Mouse (Mus musculus) ES-Bruce4 (cell line): Measurements from ENCODE around the gene Lce1d.

Source experiments
- CTCF ChIP-seq: IDR thresholded peaks from one replicate; pipeline ENCODE4 v1.8.1; 2011; ENCODE audit warnings: low read depth, low read length
- EP300 ChIP-seq: IDR thresholded peaks from 2 replicates; pipeline ENCODE4 v1.6.1; 2011; ENCODE audit warnings: low read depth, low read length; ENCODE audit not compliant: insufficient read depth
- POLR2A ChIP-seq: IDR thresholded peaks from one replicate; pipeline ENCODE4 v1.8.1; 2011; ENCODE audit warnings: low read length; ENCODE audit not compliant: insufficient read depth

DNA sequence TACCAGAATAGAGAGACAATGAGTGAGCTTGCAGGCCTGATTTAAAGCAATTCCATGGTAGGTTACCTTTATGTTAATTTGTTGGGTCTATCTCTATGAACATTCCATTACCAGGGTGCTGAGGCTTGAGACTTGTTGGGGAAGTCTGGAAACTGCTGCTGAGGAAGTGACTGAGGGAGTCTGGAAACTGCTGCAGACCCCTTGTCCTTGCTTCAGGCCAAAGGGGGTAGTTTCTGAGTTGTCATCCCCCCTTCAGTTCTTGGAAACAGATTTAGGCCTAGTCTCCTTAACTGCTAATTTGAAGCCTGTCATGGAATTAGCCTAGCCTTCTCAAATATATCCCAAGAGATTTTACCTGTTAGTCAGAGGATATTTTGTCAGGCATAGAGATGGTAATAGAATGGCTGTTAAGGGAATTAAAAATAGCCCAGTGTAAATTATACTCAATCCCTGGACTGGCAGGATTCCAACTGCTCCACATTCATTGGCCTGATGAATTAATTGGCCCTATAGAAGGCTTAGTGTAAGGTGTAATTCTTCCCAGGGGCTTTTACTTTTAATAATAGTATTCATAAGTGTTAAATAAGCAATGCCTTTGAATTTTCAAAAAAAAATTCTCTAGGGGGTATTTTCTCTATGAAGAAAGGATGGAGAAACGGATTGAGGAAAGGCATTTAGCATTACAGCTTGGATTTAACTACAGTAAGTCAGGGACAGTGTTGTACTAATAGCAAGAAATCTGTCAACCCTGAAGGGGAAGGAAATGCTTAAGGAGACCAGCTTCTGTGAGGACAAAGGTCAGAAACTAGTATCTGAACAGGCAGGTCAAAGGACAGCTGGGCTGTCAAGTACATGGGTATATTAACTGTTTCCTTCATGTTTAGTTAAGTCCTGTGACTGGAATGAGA, 49.0 kb downstream of the Lce1d start:
- TF ChIP-seq CTCF, result no peak
- no peak for TF ChIP-seq EP300
- no peak for TF ChIP-seq POLR2A
